Mouse (Mus musculus) heart, embryonic 11.5 days (tissue): ENCODE data around the gene D17Wsu92e. TPM values are rescaled to one million over a fixed set of nuclear protein-coding genes. Genes with fewer than 3 reads are reported as not detected.
A peak's percentile ranks its signal among the peaks of the same experiment; 100 is the strongest.

Experiments used
- ATAC-seq: fragments of 200-750 bp; cut with Nextera tagmentation; replicated peaks from 2 replicates; pipeline ENCODE4 v1.8.0; 2017; ENCODE audit warnings: moderate library complexity; ENCODE audit not compliant: insufficient number of reproducible peaks, low FRiP score, low TSS enrichment
- H3K27ac ChIP-seq: fragments of 300-500 bp; sonication (generic); 2 replicates; pipeline ENCODE4 v1.5.1; 2014; ENCODE audit warnings: mild to moderate bottlenecking, low read depth, low read length
- H3K27me3 ChIP-seq: fragments of 300-500 bp; sonication (generic); 2 replicates; pipeline ENCODE4 v1.6.1; 2014; ENCODE audit warnings: mild to moderate bottlenecking, low read length, mixed read lengths; ENCODE audit not compliant: control insufficient read depth, insufficient read depth
- H3K36me3 ChIP-seq: fragments of 300-500 bp; sonication (generic); 2 replicates; pipeline ENCODE4 v1.6.1; 2014; ENCODE audit warnings: mild to moderate bottlenecking, low read length, moderate library complexity, mixed read lengths; ENCODE audit not compliant: control insufficient read depth, insufficient read depth
- H3K4me1 ChIP-seq: fragments of 300-500 bp; sonication (generic); 2 replicates; pipeline ENCODE4 v1.6.1; 2014; ENCODE audit warnings: low read length; ENCODE audit not compliant: control insufficient read depth, insufficient read depth
- H3K4me2 ChIP-seq: fragments of 300-500 bp; sonication (generic); 2 replicates; pipeline ENCODE4 v1.6.1; 2014; ENCODE audit warnings: mild to moderate bottlenecking, moderate library complexity
- H3K4me3 ChIP-seq: fragments of 300-500 bp; sonication (generic); 2 replicates; pipeline ENCODE4 v1.5.1; 2014; ENCODE audit warnings: low read depth, low read length
- H3K9ac ChIP-seq: fragments of 300-500 bp; sonication (generic); 2 replicates; pipeline ENCODE4 v1.6.1; 2014; ENCODE audit warnings: mild to moderate bottlenecking, low read depth, low read length, moderate library complexity
- H3K9me3 ChIP-seq: fragments of 300-500 bp; sonication (generic); replicated peaks from 2 replicates; pipeline ENCODE4 v1.6.1; 2016; ENCODE audit warnings: low read length; ENCODE audit not compliant: control insufficient read depth
- WGBS: fragments of 180-500 bp; shearing (Covaris S2); extraction: QIAGEN DNeasy Blood & Tissue Kit; methylation state at CpG from one replicate; pipeline ENCODE4 v1.1.7; 2014; ENCODE audit not compliant: insufficient replicate concordance; 5-methylcytosine and 5-hydroxymethylcytosine counted together
- polyA plus RNA-seq: library from polyadenylated mRNA; unstranded; fragments of >200 nt; fragmentation: Nextera tagmentation; extraction: Ambion mirVana; gene quantifications from 2 replicates; pipeline ENCODE4 v1.2.1, GENCODE M21; 2014

D17Wsu92e gene
- polyA plus RNA-seq, 1 experiment from 2014 or later, result 11.8 TPM

- no peak overlapping the region for H3K27ac ChIP-seq
- peak overlapping the region; percentile 71; the same call in 1 of the 2 replicates for H3K4me2 ChIP-seq
- H3K9me3 ChIP-seq, result no peaks in the 10 kb centered on the region
- H3K4me1 ChIP-seq, result peaks cover 12% of the 10 kb centered on the region; the same call in 1 of the 2 replicates
- 0 out of 2 replicates have a peak overlapping the region, but pooled peaks have one; percentile 39 for H3K4me3 ChIP-seq
- no peak overlapping the region for H3K9ac ChIP-seq
- H3K36me3 ChIP-seq, result no peaks in the 10 kb centered on the region
- no peaks in the 10 kb centered on the region for H3K27me3 ChIP-seq
- 27% methylated on average over 3 of the region's 3 CpGs for WGBS
- ATAC-seq, result no peak
These were observed 5.1 kb upstream of the D17Wsu92e start for GRCm38 (mm10) chr17:27825539-27825938.

GRCm38 (mm10) chr17:27824941-27825340, 4.5 kb upstream of the D17Wsu92e start:
- Histone ChIP-seq H3K4me1 (peaks cover 12% of the 10 kb centered on the region; the same call in 1 of the 2 replicates), H3K4me3 (no peak overlapping the region), H3K9ac (no peak overlapping the region), H3K27ac (no peak overlapping the region), H3K9me3 (no peaks in the 10 kb centered on the region), H3K27me3 (no peaks in the 10 kb centered on the region), H3K36me3 (no peaks in the 10 kb centered on the region), H3K4me2 (no peak overlapping the region; the same call in 1 of the 2 replicates)
- WGBS, result 53% methylated on average over 1 of the region's 1 CpGs
- ATAC-seq, result no peak

GRCm38 (mm10) chr17:27823142-27823905, 2.9 kb upstream of the D17Wsu92e start:
- no peaks in the 10 kb centered on the region for H3K27me3 ChIP-seq
- H3K4me3 ChIP-seq, result no peak overlapping the region
- no peak overlapping the region for H3K4me2 ChIP-seq
- no peaks in the 10 kb centered on the region for H3K36me3 ChIP-seq
- peaks cover 21% of the 10 kb centered on the region for H3K4me1 ChIP-seq
- H3K9me3 ChIP-seq, result no peaks in the 10 kb centered on the region
- no peak for ATAC-seq
- no peak overlapping the region for H3K9ac ChIP-seq
- WGBS, result 77% methylated on average over 9 of the region's 9 CpGs
- no peak overlapping the region for H3K27ac ChIP-seq

- no peaks in the 10 kb centered on the region for H3K36me3 ChIP-seq
- ATAC-seq, result no peak
- peak overlapping the region; percentile 95 for H3K4me3 ChIP-seq
- no peaks in the 10 kb centered on the region for H3K27me3 ChIP-seq
- no peaks in the 10 kb centered on the region for H3K9me3 ChIP-seq
- H3K27ac ChIP-seq, result peak overlapping the region; percentile 73
- peaks cover 23% of the 10 kb centered on the region for H3K4me1 ChIP-seq
- H3K4me2 ChIP-seq, result peak overlapping the region; percentile 60
- 59% methylated on average over 9 of the region's 9 CpGs for WGBS
- H3K9ac ChIP-seq, result peak overlapping the region; percentile 68
These were observed 1.2 kb upstream of the D17Wsu92e start for GRCm38 (mm10) chr17:27821407-27822338.

GRCm38 (mm10) chr17:27819971-27820567, 379 bp downstream of the D17Wsu92e start:
- WGBS, result under 1% methylated on average over 30 of the region's 62 CpGs
- peak; percentile 70 for ATAC-seq
- peaks cover 19% of the 10 kb centered on the region for H3K4me1 ChIP-seq
- H3K9me3 ChIP-seq, result no peaks in the 10 kb centered on the region
- H3K9ac ChIP-seq, result peak overlapping the region; percentile 96
- H3K27ac ChIP-seq, result peak overlapping the region; percentile 79
- H3K36me3 ChIP-seq, result no peaks in the 10 kb centered on the region
- peak overlapping the region; percentile 95 for H3K4me3 ChIP-seq
- H3K27me3 ChIP-seq, result no peaks in the 10 kb centered on the region
- peak overlapping the region; percentile 98 for H3K4me2 ChIP-seq

GRCm38 (mm10) chr17:27819521-27819970, 902 bp downstream of the D17Wsu92e start:
- no peak for ATAC-seq
- peak overlapping the region; percentile 79 for H3K27ac ChIP-seq
- WGBS, result under 1% methylated on average over 20 of the region's 20 CpGs
- peak overlapping the region; percentile 98 for H3K4me2 ChIP-seq
- H3K9ac ChIP-seq, result peak overlapping the region; percentile 96
- H3K27me3 ChIP-seq, result no peaks in the 10 kb centered on the region
- H3K4me3 ChIP-seq, result peak overlapping the region; percentile 95
- H3K36me3 ChIP-seq, result no peaks in the 10 kb centered on the region
- H3K9me3 ChIP-seq, result no peaks in the 10 kb centered on the region
- peaks cover 19% of the 10 kb centered on the region for H3K4me1 ChIP-seq

GRCm38 (mm10) chr17:27819011-27819410, 1.4 kb downstream of the D17Wsu92e start:
- Histone ChIP-seq H3K4me1 (peaks cover 19% of the 10 kb centered on the region), H3K4me3 (peak overlapping the region; percentile 95), H3K9me3 (no peaks in the 10 kb centered on the region), H3K27me3 (no peaks in the 10 kb centered on the region), H3K4me2 (peak overlapping the region; percentile 98), H3K9ac (peak overlapping the region; percentile 96), H3K27ac (peak overlapping the region; percentile 79), H3K36me3 (no peaks in the 10 kb centered on the region)
- 16% methylated on average over 7 of the region's 7 CpGs for WGBS
- ATAC-seq, result no peak

GRCm38 (mm10) chr17:27814606-27815005, 5.8 kb downstream of the D17Wsu92e start:
- Histone ChIP-seq H3K9me3 (no peaks in the 10 kb centered on the region), H3K4me1 (peaks cover 31% of the 10 kb centered on the region), H3K27me3 (no peaks in the 10 kb centered on the region), H3K27ac (no peak overlapping the region), H3K36me3 (no peaks in the 10 kb centered on the region), H3K4me2 (no peak overlapping the region), H3K4me3 (no peak overlapping the region), H3K9ac (no peak overlapping the region)
- ATAC-seq, result no peak
